Mouse (Mus musculus): ENCODE results near the gene Rhot2. TPM values are rescaled to one million over a fixed set of nuclear protein-coding genes. Genes with fewer than 3 reads are reported as not detected.

Rhot2 gene
- polyA plus RNA-seq (2015; fragmentation: Illumina TruSeq; extraction: RNeasy Lipid Tissue Mini Kit (QIAGEN cat#74804); ENCODE audit: insufficient read depth, low read depth, low replicate concordance) = 10.2 TPM

GRCm38 (mm10) chr17:25844396-25844901 lies at the start of gene Rhot2:
Gene Rhot2 (minus strand): TSS chr17:25844851.

GRCm38 (mm10) chr17:25880196-25880910 lies 35.7 kb upstream of the Rhot2 start, which contains the start of gene Wfikkn1:
Gene Wfikkn1 (minus strand): TSS chr17:25880858.

GRCm38 (mm10) chr17:25874721-25875170 lies 30.1 kb upstream of the Rhot2 start, which contains the start of gene Mettl26:
Gene Mettl26 (plus strand): TSS chr17:25875074.

GRCm38 (mm10) chr17:25868601-25869191 lies 24.0 kb upstream of the Rhot2 start, which contains the start of gene Mcrip2:
Gene Mcrip2 (minus strand): TSS chr17:25868764.

GRCm38 (mm10) chr17:25860832-25861703 lies 16.4 kb upstream of the Rhot2 start, which contains the start of gene Wdr90:
Gene Wdr90 (minus strand): TSS chr17:25861501.

GRCm38 (mm10) chr17:25841117-25841880 lies 3.4 kb downstream of the Rhot2 start, which contains the start of gene Gm20683:
Gene Gm20683 (minus strand): TSS chr17:25841763.

GRCm38 (mm10) chr17:25837076-25837410 lies 7.6 kb downstream of the Rhot2 start, which contains the start of gene Rhbdl1:
Gene Rhbdl1 (minus strand): TSS chr17:25837295.

GRCm38 (mm10) chr17:25833291-25833663 lies 11.4 kb downstream of the Rhot2 start, which contains the start of gene Stub1:
Gene Stub1 (minus strand): TSS chr17:25833404.

GRCm38 (mm10) chr17:25828712-25829557 lies 15.7 kb downstream of the Rhot2 start, which contains the start of gene Jmjd8:
Gene Jmjd8 (plus strand): TSS chr17:25828867.

GRCm38 (mm10) chr17:25823452-25823851 lies 21.2 kb downstream of the Rhot2 start, which contains the start of gene Wdr24:
Gene Wdr24 (plus strand): TSS chr17:25823627.

GRCm38 (mm10) chr17:25808789-25809605 lies 35.7 kb downstream of the Rhot2 start, which contains the start of gene Fbxl16:
Gene Fbxl16 (plus strand): TSS chr17:25809085.

GRCm38 (mm10) chr17:25796951-25797369 lies 47.7 kb downstream of the Rhot2 start, which contains the start of gene Metrn:
Gene Metrn (minus strand): TSS chr17:25797136.

GRCm38 (mm10) chr17:25795609-25796092 lies 49.0 kb downstream of the Rhot2 start, which contains the start of gene AC134908.4:
Gene AC134908.4 (minus strand): TSS chr17:25795659.

GRCm38 (mm10) chr17:25792615-25793014 lies 52.0 kb downstream of the Rhot2 start, which contains the start of gene Fam173a:
Gene Fam173a (minus strand): TSS chr17:25792901.

Other genes with a start within 250 kb of the Rhot2 start
- not detected for gene Gng13, start 127.7 kb downstream of the Rhot2 start, polyA plus RNA-seq (2015; fragmentation: Illumina TruSeq; extraction: RNeasy Lipid Tissue Mini Kit (QIAGEN cat#74804); ENCODE audit: insufficient read depth, low read depth, low replicate concordance)
- gene Chtf18, start 117.4 kb downstream of the Rhot2 start, polyA plus RNA-seq (2015; fragmentation: Illumina TruSeq; extraction: RNeasy Lipid Tissue Mini Kit (QIAGEN cat#74804); ENCODE audit: insufficient read depth, low read depth, low replicate concordance) = 1.3 TPM
- gene Rpusd1, start 117.2 kb downstream of the Rhot2 start, polyA plus RNA-seq (2015; fragmentation: Illumina TruSeq; extraction: RNeasy Lipid Tissue Mini Kit (QIAGEN cat#74804); ENCODE audit: insufficient read depth, low read depth, low replicate concordance) = 4.7 TPM
- not detected for gene Mslnl, start 108.8 kb downstream of the Rhot2 start, polyA plus RNA-seq (2015; fragmentation: Illumina TruSeq; extraction: RNeasy Lipid Tissue Mini Kit (QIAGEN cat#74804); ENCODE audit: insufficient read depth, low read depth, low replicate concordance)
- 29.2 TPM for gene Msln, start 90.5 kb downstream of the Rhot2 start, polyA plus RNA-seq (2015; fragmentation: Illumina TruSeq; extraction: RNeasy Lipid Tissue Mini Kit (QIAGEN cat#74804); ENCODE audit: insufficient read depth, low read depth, low replicate concordance)
- gene Narfl, start 71.1 kb downstream of the Rhot2 start, polyA plus RNA-seq (2015; fragmentation: Illumina TruSeq; extraction: RNeasy Lipid Tissue Mini Kit (QIAGEN cat#74804); ENCODE audit: insufficient read depth, low read depth, low replicate concordance) = 9.7 TPM
- gene Haghl, start 59.2 kb downstream of the Rhot2 start, polyA plus RNA-seq (2015; fragmentation: Illumina TruSeq; extraction: RNeasy Lipid Tissue Mini Kit (QIAGEN cat#74804); ENCODE audit: insufficient read depth, low read depth, low replicate concordance) = 9.3 TPM
- gene Ccdc78, start 58.3 kb downstream of the Rhot2 start, polyA plus RNA-seq (2015; fragmentation: Illumina TruSeq; extraction: RNeasy Lipid Tissue Mini Kit (QIAGEN cat#74804); ENCODE audit: insufficient read depth, low read depth, low replicate concordance) = not detected
- gene Fam173a, start 52.0 kb downstream of the Rhot2 start, polyA plus RNA-seq (2015; fragmentation: Illumina TruSeq; extraction: RNeasy Lipid Tissue Mini Kit (QIAGEN cat#74804); ENCODE audit: insufficient read depth, low read depth, low replicate concordance) = 35.5 TPM
- gene AC134908.4, start 49.2 kb downstream of the Rhot2 start, polyA plus RNA-seq (2015; fragmentation: Illumina TruSeq; extraction: RNeasy Lipid Tissue Mini Kit (QIAGEN cat#74804); ENCODE audit: insufficient read depth, low read depth, low replicate concordance) = not detected
- 7.6 TPM for gene Metrn, start 47.7 kb downstream of the Rhot2 start, polyA plus RNA-seq (2015; fragmentation: Illumina TruSeq; extraction: RNeasy Lipid Tissue Mini Kit (QIAGEN cat#74804); ENCODE audit: insufficient read depth, low read depth, low replicate concordance)
- 9.7 TPM for gene Fbxl16, start 35.8 kb downstream of the Rhot2 start, polyA plus RNA-seq (2015; fragmentation: Illumina TruSeq; extraction: RNeasy Lipid Tissue Mini Kit (QIAGEN cat#74804); ENCODE audit: insufficient read depth, low read depth, low replicate concordance)
- gene Wdr24, start 21.2 kb downstream of the Rhot2 start, polyA plus RNA-seq (2015; fragmentation: Illumina TruSeq; extraction: RNeasy Lipid Tissue Mini Kit (QIAGEN cat#74804); ENCODE audit: insufficient read depth, low read depth, low replicate concordance) = 5.2 TPM
- 31.5 TPM for gene Jmjd8, start 16.0 kb downstream of the Rhot2 start, polyA plus RNA-seq (2015; fragmentation: Illumina TruSeq; extraction: RNeasy Lipid Tissue Mini Kit (QIAGEN cat#74804); ENCODE audit: insufficient read depth, low read depth, low replicate concordance)
- gene Stub1, start 11.4 kb downstream of the Rhot2 start, polyA plus RNA-seq (2015; fragmentation: Illumina TruSeq; extraction: RNeasy Lipid Tissue Mini Kit (QIAGEN cat#74804); ENCODE audit: insufficient read depth, low read depth, low replicate concordance) = 46.1 TPM
- 2.8 TPM for gene Rhbdl1, start 7.6 kb downstream of the Rhot2 start, polyA plus RNA-seq (2015; fragmentation: Illumina TruSeq; extraction: RNeasy Lipid Tissue Mini Kit (QIAGEN cat#74804); ENCODE audit: insufficient read depth, low read depth, low replicate concordance)
- gene Gm20683, start 3.1 kb downstream of the Rhot2 start, polyA plus RNA-seq (2015; fragmentation: Illumina TruSeq; extraction: RNeasy Lipid Tissue Mini Kit (QIAGEN cat#74804); ENCODE audit: insufficient read depth, low read depth, low replicate concordance) = 4.0 TPM
- 13.6 TPM for gene Wdr90, start 16.6 kb upstream of the Rhot2 start, polyA plus RNA-seq (2015; fragmentation: Illumina TruSeq; extraction: RNeasy Lipid Tissue Mini Kit (QIAGEN cat#74804); ENCODE audit: insufficient read depth, low read depth, low replicate concordance)
- 44.5 TPM for gene Mcrip2, start 23.9 kb upstream of the Rhot2 start, polyA plus RNA-seq (2015; fragmentation: Illumina TruSeq; extraction: RNeasy Lipid Tissue Mini Kit (QIAGEN cat#74804); ENCODE audit: insufficient read depth, low read depth, low replicate concordance)
- gene Mettl26, start 30.2 kb upstream of the Rhot2 start, polyA plus RNA-seq (2015; fragmentation: Illumina TruSeq; extraction: RNeasy Lipid Tissue Mini Kit (QIAGEN cat#74804); ENCODE audit: insufficient read depth, low read depth, low replicate concordance) = 26.2 TPM
- gene Wfikkn1, start 36.0 kb upstream of the Rhot2 start, polyA plus RNA-seq (2015; fragmentation: Illumina TruSeq; extraction: RNeasy Lipid Tissue Mini Kit (QIAGEN cat#74804); ENCODE audit: insufficient read depth, low read depth, low replicate concordance) = 1.3 TPM
- gene Rab40c, start 74.9 kb upstream of the Rhot2 start, polyA plus RNA-seq (2015; fragmentation: Illumina TruSeq; extraction: RNeasy Lipid Tissue Mini Kit (QIAGEN cat#74804); ENCODE audit: insufficient read depth, low read depth, low replicate concordance) = 5.7 TPM
- gene Pigq, start 100.1 kb upstream of the Rhot2 start, polyA plus RNA-seq (2015; fragmentation: Illumina TruSeq; extraction: RNeasy Lipid Tissue Mini Kit (QIAGEN cat#74804); ENCODE audit: insufficient read depth, low read depth, low replicate concordance) = 18.6 TPM
- gene Nhlrc4, start 100.1 kb upstream of the Rhot2 start, polyA plus RNA-seq (2015; fragmentation: Illumina TruSeq; extraction: RNeasy Lipid Tissue Mini Kit (QIAGEN cat#74804); ENCODE audit: insufficient read depth, low read depth, low replicate concordance) = not detected
- not detected for gene A930017K11Rik, start 107.7 kb upstream of the Rhot2 start, polyA plus RNA-seq (2015; fragmentation: Illumina TruSeq; extraction: RNeasy Lipid Tissue Mini Kit (QIAGEN cat#74804); ENCODE audit: insufficient read depth, low read depth, low replicate concordance)
- 8.6 TPM for gene Capn15, start 140.9 kb upstream of the Rhot2 start, polyA plus RNA-seq (2015; fragmentation: Illumina TruSeq; extraction: RNeasy Lipid Tissue Mini Kit (QIAGEN cat#74804); ENCODE audit: insufficient read depth, low read depth, low replicate concordance)
- gene Rab11fip3, start 224.7 kb upstream of the Rhot2 start, polyA plus RNA-seq (2015; fragmentation: Illumina TruSeq; extraction: RNeasy Lipid Tissue Mini Kit (QIAGEN cat#74804); ENCODE audit: insufficient read depth, low read depth, low replicate concordance) = 6.4 TPM
- gene Decr2, start 245.5 kb upstream of the Rhot2 start, polyA plus RNA-seq (2015; fragmentation: Illumina TruSeq; extraction: RNeasy Lipid Tissue Mini Kit (QIAGEN cat#74804); ENCODE audit: insufficient read depth, low read depth, low replicate concordance) = 6.9 TPM

Data from pancreas, adult 10 weeks (tissue).